Mouse (Mus musculus) ovary, adult 2 months (tissue): Measurements from ENCODE around the gene Atox1. TPM values are rescaled to one million over a fixed set of nuclear protein-coding genes. Genes with fewer than 3 reads are reported as not detected.

Experiments
- polyA plus RNA-seq: library from polyadenylated mRNA; depleted of rRNA; stranded (reverse); fragments of >200 nt; gene quantifications from 2 replicates; pipeline ENCODE4 v1.2.3, GENCODE M21; 2012; rRNA removed

Gene Atox1
- 481 and 593 TPM in 2 replicates for polyA plus RNA-seq

DNA sequence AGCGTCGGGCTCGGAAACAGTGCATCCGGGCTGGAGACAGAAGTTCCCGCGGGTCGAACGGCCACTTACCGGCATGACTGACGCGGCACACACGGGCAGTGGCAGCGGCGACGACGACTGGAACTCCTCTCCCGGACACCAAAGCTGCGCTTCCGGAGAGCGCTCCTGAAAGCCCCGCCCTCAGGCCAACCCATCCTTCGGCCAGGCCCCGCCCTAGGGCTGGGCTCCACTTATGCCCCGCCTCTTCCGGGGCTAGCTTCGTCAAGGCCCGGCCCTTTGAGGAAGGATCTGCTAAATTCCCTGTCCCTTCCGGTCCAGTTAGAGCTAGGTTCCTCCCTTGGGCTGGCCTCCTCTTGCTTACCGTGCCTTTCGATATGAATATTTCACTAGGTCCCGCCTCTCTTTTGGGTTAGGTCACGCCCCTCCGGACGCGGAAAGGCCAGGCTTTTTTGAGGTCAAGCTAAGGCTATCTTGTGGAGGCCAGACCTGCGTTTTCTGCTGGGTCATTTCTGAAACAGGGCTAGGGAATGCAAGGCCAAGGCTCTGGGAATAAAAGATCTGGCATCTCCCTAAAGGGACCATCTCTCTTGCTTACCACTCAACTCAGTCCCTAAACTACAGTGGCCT is at the start of gene Atox1:
TSS of gene Atox1 (minus strand) at position 221 of the 627 bp plus-strand sequence.

DNA sequence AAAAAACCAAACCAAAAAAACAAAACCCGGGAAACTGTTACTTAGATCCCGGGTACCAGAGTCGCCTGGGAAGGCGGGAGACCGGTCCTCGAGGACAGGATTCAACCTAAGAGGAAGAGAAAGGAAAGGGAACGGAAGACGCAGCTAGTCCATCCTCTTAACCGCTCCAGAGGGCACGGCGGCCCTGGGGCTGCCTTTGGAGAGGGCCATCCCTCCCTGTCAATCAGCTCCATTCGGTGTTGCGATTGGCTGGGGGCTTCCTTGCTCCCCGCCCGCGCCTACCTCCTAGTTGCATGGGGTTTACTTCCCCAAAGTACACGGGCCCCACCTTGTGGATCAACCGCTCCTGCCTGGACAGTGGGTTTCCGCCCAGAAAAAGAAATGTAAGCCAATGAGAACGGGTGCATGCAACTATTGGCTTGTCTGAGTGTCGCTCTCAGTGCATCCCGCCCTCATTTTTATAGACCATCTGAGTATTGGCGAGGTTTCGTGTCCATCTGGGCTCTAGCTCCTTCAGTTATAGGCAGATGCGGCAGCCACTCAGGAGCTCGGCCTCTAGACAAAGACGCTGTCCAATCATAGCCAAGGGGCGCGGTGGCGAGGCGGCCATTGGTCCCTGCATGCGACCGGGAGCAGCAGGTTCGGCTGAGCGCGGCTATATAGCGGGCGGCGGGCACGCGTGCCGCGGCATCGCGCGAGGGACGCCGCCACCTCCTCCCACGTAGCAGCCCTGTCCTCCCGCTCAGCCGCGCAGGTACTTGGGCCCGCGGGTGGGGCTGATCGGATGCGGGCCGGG is 8.2 kb upstream of the Atox1 start, which contains the start of gene G3bp1:
TSS of gene G3bp1 (plus strand) at position 638 of the 796 bp plus-strand sequence.

DNA sequence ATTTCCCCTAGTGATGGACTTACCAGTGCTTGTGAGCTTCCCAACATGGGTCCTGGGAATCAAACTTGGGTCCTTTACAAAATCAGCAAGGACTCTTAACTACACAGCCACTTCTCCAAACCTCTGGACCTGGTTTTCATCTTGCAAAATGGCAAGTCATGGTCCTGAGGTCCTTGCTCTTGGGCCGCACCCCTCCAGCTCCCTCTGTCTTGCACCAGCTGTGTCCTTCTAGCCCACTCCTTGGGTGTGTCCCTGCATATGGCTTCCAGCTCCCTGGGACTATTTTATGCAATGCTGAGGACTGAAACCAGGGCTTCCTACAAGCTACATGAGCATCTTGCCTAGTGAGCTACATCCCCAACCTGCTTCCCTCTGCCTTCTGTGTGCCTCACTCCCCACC is 38.1 kb downstream of the Atox1 start, which contains the start of gene Sparc:
TSS of gene Sparc (minus strand) at position 206 of the 400 bp plus-strand sequence.

Other genes starting within 250 kb of the Atox1 start
- 0.08 and 0.12 TPM in 2 replicates for gene Fat2, start 124.7 kb downstream of the Atox1 start, polyA plus RNA-seq
- gene Sparc, start 38.1 kb downstream of the Atox1 start, polyA plus RNA-seq = 2,690 and 3,888 TPM in 2 replicates
- gene G3bp1, start 8.4 kb upstream of the Atox1 start, polyA plus RNA-seq = 35.6 and 36.0 TPM in 2 replicates
- not detected in 2 replicates for gene Glra1, start 147.0 kb upstream of the Atox1 start, polyA plus RNA-seq